Mouse (Mus musculus) layer of hippocampus, postnatal 14 days (tissue): ENCODE data around the gene Prm3. TPM values are rescaled to one million over a fixed set of nuclear protein-coding genes. Genes with fewer than 3 reads are reported as not detected.

Source experiments
- DNase-seq, 2 experiments: peaks; one replicate each; pipeline ENCODE4 v3.0.0; 2021 to 2022; ENCODE audit warnings: low spot score in 2 of 2, mixed read lengths in 1 of 2
- total RNA-seq, 2 experiments: library from RNA; stranded (reverse); gene quantifications; 2 replicates each; pipeline ENCODE4 v1.2.3; 2021

The Prm3 gene
- total RNA-seq, 2 experiments from 2014 or later, result not detected

- DNase-seq, result no peak
Measured at GRCm38 (mm10) chr16:10771769-10772510, 18.8 kb downstream of the Prm3 start.

GRCm38 (mm10) chr16:10770531-10771325 lies 20.0 kb downstream of the Prm3 start:
- no peak for DNase-seq

- DNase-seq, result no peak
Measured at GRCm38 (mm10) chr16:10769661-10770060, 21.1 kb downstream of the Prm3 start.

- DNase-seq, result no peak
Measured at GRCm38 (mm10) chr16:10768821-10769220, 21.9 kb downstream of the Prm3 start.

DNA sequence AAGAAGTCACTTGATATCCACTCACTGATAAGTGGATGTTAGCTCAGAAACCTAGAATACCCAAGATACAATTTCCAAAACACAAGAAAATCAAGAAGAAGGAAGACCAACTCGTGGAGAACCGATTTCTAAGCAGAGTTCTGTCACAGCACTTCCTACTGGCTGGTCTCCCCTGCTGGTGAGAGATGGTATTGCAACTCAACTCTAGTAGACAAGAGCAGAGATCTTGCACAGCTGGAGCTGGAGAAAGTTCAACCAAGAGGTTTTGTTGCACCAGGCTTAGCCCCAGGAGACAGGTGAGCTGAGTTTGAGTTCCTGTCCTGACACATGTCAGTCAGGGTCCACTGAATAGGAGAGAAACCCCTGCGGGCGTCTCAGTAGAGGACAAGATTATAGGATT lies 23.6 kb downstream of the Prm3 start:
- DNase-seq, result peak; percentile 21 to 64

GRCm38 (mm10) chr16:10764323-10764722 lies 26.4 kb downstream of the Prm3 start:
- DNase-seq, result no peak

- no peak for DNase-seq
Measured at GRCm38 (mm10) chr16:10763540-10764264, 27.0 kb downstream of the Prm3 start.

DNA sequence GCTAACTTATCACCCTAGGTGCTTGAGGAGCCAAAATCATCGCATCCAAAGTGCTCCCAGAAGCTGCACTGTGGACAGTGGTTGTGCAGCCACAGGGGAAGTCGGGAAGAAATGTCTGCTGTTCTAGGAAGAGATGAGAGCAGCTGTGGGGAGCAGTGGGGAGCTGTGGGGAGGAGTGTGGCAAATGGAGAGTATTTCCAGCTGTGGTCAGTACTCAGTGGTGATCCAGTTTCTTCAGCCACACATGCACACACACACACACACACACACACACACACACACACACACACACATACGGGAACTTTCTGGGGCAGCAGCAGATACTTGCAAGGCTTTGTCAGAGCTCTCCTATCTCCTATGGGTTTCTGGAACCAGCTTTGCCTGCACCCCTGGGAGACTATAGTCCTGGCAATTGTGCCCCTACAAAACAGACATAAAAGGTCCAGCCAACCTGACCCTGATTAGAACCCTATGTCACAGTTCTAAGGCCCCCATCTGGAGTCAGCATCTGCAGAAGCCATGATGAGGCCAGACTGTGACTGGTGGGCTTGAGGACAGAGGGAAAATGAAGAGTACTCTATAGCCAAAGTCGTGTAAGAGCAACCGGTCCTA lies 28.0 kb downstream of the Prm3 start:
- DNase-seq, result no peak

DNA sequence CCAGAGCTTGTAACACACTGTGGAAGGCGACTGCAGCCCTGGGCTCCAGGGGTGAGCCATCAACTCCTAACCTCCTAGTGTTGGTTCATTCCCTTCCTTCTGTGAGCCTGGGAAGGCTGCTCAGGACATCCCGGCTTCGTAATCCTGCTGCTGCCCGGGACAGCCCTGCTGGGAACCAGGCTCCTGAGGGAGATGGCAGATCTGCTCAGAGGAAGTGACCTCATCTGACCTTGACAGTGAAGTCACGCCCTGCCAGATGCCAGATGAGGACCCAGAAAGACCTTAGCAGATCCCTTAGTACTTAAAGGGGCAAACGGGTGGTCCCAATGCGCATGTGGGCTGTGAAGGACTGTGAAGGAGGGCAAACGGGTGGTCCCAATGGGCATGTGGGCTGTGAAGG lies 29.5 kb downstream of the Prm3 start:
- no peak for DNase-seq

GRCm38 (mm10) chr16:10756168-10756567 lies 34.5 kb downstream of the Prm3 start:
- DNase-seq, result no peak

- DNase-seq, result no peak
Measured at GRCm38 (mm10) chr16:10754521-10755296, 36.0 kb downstream of the Prm3 start.

- DNase-seq, result peak; percentile 19 to 36
Measured at GRCm38 (mm10) chr16:10749824-10750223, 40.9 kb downstream of the Prm3 start.

DNA sequence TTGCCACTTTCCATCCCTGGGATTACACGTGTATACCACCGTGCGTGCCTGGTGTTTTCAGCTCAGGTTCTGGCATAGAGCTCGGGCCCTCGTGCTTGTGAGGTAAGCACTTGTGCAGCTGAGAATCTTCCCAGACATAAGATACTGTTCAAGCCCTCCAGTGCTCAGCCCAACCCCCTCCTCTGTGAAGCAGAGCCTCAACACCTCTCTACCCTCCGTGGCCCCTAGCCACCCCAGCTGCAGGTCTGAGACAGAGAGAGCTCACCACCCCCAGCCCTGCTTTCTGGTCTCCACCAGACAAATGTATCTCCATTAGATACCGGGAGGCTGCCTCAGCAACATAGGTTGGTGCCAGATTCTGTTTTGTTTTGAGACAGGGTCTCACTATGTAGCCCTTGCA lies 41.5 kb downstream of the Prm3 start:
- DNase-seq, result no peak

- no peak for DNase-seq
Measured at GRCm38 (mm10) chr16:10741082-10741481, 49.6 kb downstream of the Prm3 start.

Other genes with a start within 250 kb of the Prm3 start
- gene Dexi, start 247.9 kb downstream of the Prm3 start, total RNA-seq, result 10 to 100 TPM; 45.7 to 46.9 TPM
- 10 to 100 TPM; 72.6 to 77.5 TPM for gene Clec16a, start 245.6 kb downstream of the Prm3 start, total RNA-seq
- gene Socs1, start 5.4 kb downstream of the Prm3 start, total RNA-seq, result 1 to 10 TPM; 1.1 to 1.3 TPM
- not detected for gene Tnp2, start 2.3 kb downstream of the Prm3 start, total RNA-seq
- gene Prm2, start 5.2 kb upstream of the Prm3 start, total RNA-seq, result not detected
- not detected for gene Prm1, start 14.9 kb upstream of the Prm3 start, total RNA-seq
- gene Gm11172, start 22.0 kb upstream of the Prm3 start, total RNA-seq, result not detected
- under 1 TPM; 0.24 to 0.46 TPM for gene Rmi2, start 44.1 kb upstream of the Prm3 start, total RNA-seq